Mouse (Mus musculus) lung, adult 2 months (tissue): ENCODE measurements around the gene Mesd.

Source experiments
- CTCF ChIP-seq: fragments of 200-500 bp; IDR thresholded peaks from 2 replicates; pipeline ENCODE4 v1.5.1; 2011; ENCODE audit warnings: mild to moderate bottlenecking, low read length, control low read depth; ENCODE audit not compliant: insufficient read depth
- POLR2A ChIP-seq: fragments of 200-500 bp; IDR thresholded peaks from 2 replicates; pipeline ENCODE4 v1.6.1; 2011; ENCODE audit warnings: low read depth, mild to moderate bottlenecking, control low read depth, low read length, borderline replicate concordance; ENCODE audit errors: extremely low read depth

GRCm38 (mm10) chr7:83877088-83877487 is 7.2 kb upstream of the Mesd start:
- no peak for TF ChIP-seq POLR2A
- no peak for TF ChIP-seq CTCF
